Mouse (Mus musculus) kidney, embryonic 14.5 days (tissue): ENCODE results near the gene Nsf. TPM values are rescaled to one million over a fixed set of nuclear protein-coding genes. Genes with fewer than 3 reads are reported as not detected.

Experiments
- ATAC-seq: fragments of 200-750 bp; cut with Nextera tagmentation; 2 replicates; pipeline ENCODE4 v1.8.0; 2017; ENCODE audit warnings: moderate number of reproducible peaks, mild to moderate bottlenecking, moderate TSS enrichment, moderate library complexity; ENCODE audit not compliant: low FRiP score, low TSS enrichment
- H3K27ac ChIP-seq: fragments of 300-500 bp; sonication (generic); 2 replicates; pipeline ENCODE4 v1.5.1; 2014; ENCODE audit warnings: low read depth, mild to moderate bottlenecking, low read length, moderate library complexity, mixed read lengths
- H3K27me3 ChIP-seq: fragments of 300-500 bp; sonication (generic); 2 replicates; pipeline ENCODE4 v1.6.1; 2014; ENCODE audit warnings: mild to moderate bottlenecking, low read length; ENCODE audit not compliant: control insufficient read depth, insufficient read depth
- H3K36me3 ChIP-seq: fragments of 300-500 bp; sonication (generic); 2 replicates; pipeline ENCODE4 v1.6.1; 2014; ENCODE audit warnings: low read length, mixed read lengths; ENCODE audit not compliant: control insufficient read depth, insufficient read depth
- H3K4me1 ChIP-seq: fragments of 300-500 bp; sonication (generic); 2 replicates; pipeline ENCODE4 v1.6.1; 2014; ENCODE audit warnings: low read length, mixed read lengths; ENCODE audit not compliant: control insufficient read depth, insufficient read depth
- H3K4me2 ChIP-seq: fragments of 300-500 bp; sonication (generic); replicated peaks from 2 replicates; pipeline ENCODE4 v1.6.1; 2014; ENCODE audit warnings: low read depth, mild to moderate bottlenecking, low read length
- H3K4me3 ChIP-seq: fragments of 300-500 bp; sonication (generic); 2 replicates; pipeline ENCODE4 v1.5.1; 2014; ENCODE audit warnings: mild to moderate bottlenecking, low read length
- H3K9ac ChIP-seq: fragments of 300-500 bp; sonication (generic); 2 replicates; pipeline ENCODE4 v1.6.1; 2014; ENCODE audit warnings: low read depth, mild to moderate bottlenecking, low read length, moderate library complexity
- H3K9me3 ChIP-seq: fragments of 300-500 bp; sonication (generic); 2 replicates; pipeline ENCODE4 v1.6.1; 2016; ENCODE audit warnings: low read length; ENCODE audit not compliant: control insufficient read depth
- WGBS: fragments of 180-500 bp; shearing (Covaris S2); extraction: QIAGEN DNeasy Blood & Tissue Kit; methylation state at CpG from one replicate; pipeline ENCODE4 v1.1.7; 2014; 5-methylcytosine and 5-hydroxymethylcytosine counted together
- polyA plus RNA-seq: library from polyadenylated mRNA; unstranded; fragments of >200 nt; fragmentation: Nextera tagmentation; extraction: Ambion mirVana; gene quantifications from 2 replicates; pipeline ENCODE4 v1.2.1, GENCODE M21; 2014

The Nsf gene
- polyA plus RNA-seq, 1 experiment from 2014 or later = 48.1 TPM

GRCm38 (mm10) chr11:103933886-103934285 is 20.0 kb downstream of the Nsf start:
- WGBS = 88% methylated on average over 6 of the region's 6 CpGs
- Histone ChIP-seq H3K9ac (no peak overlapping the region), H3K27ac (no peak overlapping the region), H3K4me2 (no peak overlapping the region), H3K27me3 (no peaks in the 10 kb centered on the region), H3K4me3 (no peak overlapping the region), H3K9me3 (no peaks in the 10 kb centered on the region), H3K4me1 (no peaks in the 10 kb centered on the region), H3K36me3 (peaks cover 8% of the 10 kb centered on the region; the same call in 1 of the 2 replicates)
- no peak for ATAC-seq

GRCm38 (mm10) chr11:103923957-103924356 is 29.9 kb downstream of the Nsf start:
- WGBS = 98% methylated on average over 2 of the region's 2 CpGs

GRCm38 (mm10) chr11:103923272-103923671 is 30.6 kb downstream of the Nsf start:
- no peak for ATAC-seq
- H3K4me2 ChIP-seq = no peak overlapping the region
- no peaks in the 10 kb centered on the region for H3K9me3 ChIP-seq
- 89% methylated on average over 4 of the region's 4 CpGs for WGBS
- H3K27me3 ChIP-seq = no peaks in the 10 kb centered on the region
- peaks cover 3% of the 10 kb centered on the region; the same call in 1 of the 2 replicates for H3K36me3 ChIP-seq
- no peak overlapping the region for H3K27ac ChIP-seq
- no peak overlapping the region for H3K9ac ChIP-seq
- H3K4me3 ChIP-seq = no peak overlapping the region
- H3K4me1 ChIP-seq = no peaks in the 10 kb centered on the region

More at GRCm38 (mm10) chr11:103923957-103924356, 29.9 kb downstream of the Nsf start:
- Histone ChIP-seq H3K27me3 (no peaks in the 10 kb centered on the region), H3K9ac (no peak overlapping the region), H3K4me2 (no peak overlapping the region), H3K4me3 (no peak overlapping the region), H3K27ac (no peak overlapping the region), H3K36me3 (peaks cover 3% of the 10 kb centered on the region; the same call in 1 of the 2 replicates), H3K4me1 (no peaks in the 10 kb centered on the region), H3K9me3 (no peaks in the 10 kb centered on the region)
- ATAC-seq = no peak

- ATAC-seq = no peak
- no peak overlapping the region for H3K27ac ChIP-seq
- H3K9me3 ChIP-seq = no peaks in the 10 kb centered on the region
- no peak overlapping the region for H3K4me2 ChIP-seq
- no peaks in the 10 kb centered on the region for H3K27me3 ChIP-seq
- H3K36me3 ChIP-seq = peaks cover 3% of the 10 kb centered on the region; the same call in 1 of the 2 replicates
- no peak overlapping the region for H3K4me3 ChIP-seq
- WGBS = 95% methylated on average over 10 of the region's 10 CpGs
- H3K4me1 ChIP-seq = no peaks in the 10 kb centered on the region
- no peak overlapping the region for H3K9ac ChIP-seq
Observed at GRCm38 (mm10) chr11:103922812-103923211, 31.0 kb downstream of the Nsf start.

- WGBS = 71% methylated on average over 5 of the region's 5 CpGs
- ATAC-seq = no peak
- Histone ChIP-seq H3K9me3 (no peaks in the 10 kb centered on the region), H3K9ac (no peak overlapping the region), H3K27ac (no peak overlapping the region), H3K4me2 (no peak overlapping the region), H3K27me3 (no peaks in the 10 kb centered on the region), H3K4me1 (no peaks in the 10 kb centered on the region), H3K4me3 (no peak overlapping the region), H3K36me3 (peaks cover 10% of the 10 kb centered on the region; the same call in 1 of the 2 replicates)
Observed at GRCm38 (mm10) chr11:103920665-103921064, 33.2 kb downstream of the Nsf start.

- no peak overlapping the region for H3K4me3 ChIP-seq
- no peak overlapping the region for H3K27ac ChIP-seq
- H3K4me1 ChIP-seq = no peaks in the 10 kb centered on the region
- H3K9ac ChIP-seq = no peak overlapping the region
- peaks cover 21% of the 10 kb centered on the region for H3K36me3 ChIP-seq
- H3K9me3 ChIP-seq = no peaks in the 10 kb centered on the region
- ATAC-seq = no peak
- H3K4me2 ChIP-seq = no peak overlapping the region
- WGBS = 74% methylated on average over 7 of the region's 7 CpGs
- H3K27me3 ChIP-seq = no peaks in the 10 kb centered on the region
Observed at GRCm38 (mm10) chr11:103916807-103917206, 37.0 kb downstream of the Nsf start.

- ATAC-seq = no peak
- no peak overlapping the region for H3K9ac ChIP-seq
- no peaks in the 10 kb centered on the region for H3K4me1 ChIP-seq
- H3K4me2 ChIP-seq = no peak overlapping the region
- no peaks in the 10 kb centered on the region for H3K9me3 ChIP-seq
- no peak overlapping the region for H3K27ac ChIP-seq
- no peak overlapping the region for H3K4me3 ChIP-seq
- peaks cover 21% of the 10 kb centered on the region for H3K36me3 ChIP-seq
- 83% methylated on average over 9 of the region's 9 CpGs for WGBS
- no peaks in the 10 kb centered on the region for H3K27me3 ChIP-seq
Observed at GRCm38 (mm10) chr11:103915686-103916085, 38.2 kb downstream of the Nsf start.

- Histone ChIP-seq H3K9me3 (no peaks in the 10 kb centered on the region), H3K36me3 (peaks cover 24% of the 10 kb centered on the region), H3K27ac (no peak overlapping the region), H3K4me3 (no peak overlapping the region), H3K4me1 (no peaks in the 10 kb centered on the region), H3K27me3 (no peaks in the 10 kb centered on the region), H3K9ac (no peak overlapping the region), H3K4me2 (no peak overlapping the region)
- no peak for ATAC-seq
- WGBS = 65% methylated on average over 7 of the region's 7 CpGs
Observed at GRCm38 (mm10) chr11:103910993-103911585, 42.8 kb downstream of the Nsf start.

- Histone ChIP-seq H3K27me3 (no peaks in the 10 kb centered on the region), H3K36me3 (peaks cover 19% of the 10 kb centered on the region), H3K4me1 (no peaks in the 10 kb centered on the region), H3K27ac (no peak overlapping the region), H3K4me2 (no peak overlapping the region), H3K9me3 (no peaks in the 10 kb centered on the region), H3K4me3 (no peak overlapping the region), H3K9ac (no peak overlapping the region)
- WGBS = 95% methylated on average over 11 of the region's 11 CpGs
- ATAC-seq = no peak
Observed at GRCm38 (mm10) chr11:103910531-103910930, 43.3 kb downstream of the Nsf start.
